Mouse (Mus musculus) thymus, postnatal 36 days (tissue): ENCODE results near the gene Stxbp5l.
"Not testable (repeated sequence)": the region's sequence is repeated elsewhere in the genome, so short reads cannot be mapped to it uniquely, and the experiment has no call there.

Experiments
- DNase-seq, 2 experiments: peaks; one replicate each; pipeline ENCODE4 v3.0.0; 2022; ENCODE audit warnings: mixed read lengths in 2 of 2

Stxbp5l gene

GRCm38 (mm10) chr16:37384821-37385344 lies at the start of gene Stxbp5l:
TSS of gene Stxbp5l (minus strand) at chr16:37384962.
- peak; percentile 8 to 28 for DNase-seq

GRCm38 (mm10) chr16:37433418-37434204 lies 48.8 kb upstream of the Stxbp5l start:
- DNase-seq = no peak

- DNase-seq = no peak
These were observed 40.7 kb upstream of the Stxbp5l start for GRCm38 (mm10) chr16:37425434-37425833.

- DNase-seq = no peak
These were observed 38.1 kb upstream of the Stxbp5l start for GRCm38 (mm10) chr16:37422874-37423273.

- DNase-seq = no peak
These were observed 37.1 kb upstream of the Stxbp5l start for GRCm38 (mm10) chr16:37421851-37422250.

- no peak for DNase-seq
These were observed 35.8 kb upstream of the Stxbp5l start for GRCm38 (mm10) chr16:37420512-37420911.

- DNase-seq = no peak
These were observed 20.8 kb upstream of the Stxbp5l start for GRCm38 (mm10) chr16:37405536-37405935.

- no peak for DNase-seq
These were observed 20.2 kb upstream of the Stxbp5l start for GRCm38 (mm10) chr16:37404922-37405321.

- no peak for DNase-seq
These were observed 5.2 kb upstream of the Stxbp5l start for GRCm38 (mm10) chr16:37389964-37390363.

- DNase-seq = no peak
These were observed 4.6 kb upstream of the Stxbp5l start for GRCm38 (mm10) chr16:37389201-37389905.

GRCm38 (mm10) chr16:37384369-37384768 lies 393 bp downstream of the Stxbp5l start:
- peak; percentile 1 to 6 for DNase-seq

- DNase-seq = no peak
These were observed 1.3 kb downstream of the Stxbp5l start for GRCm38 (mm10) chr16:37383426-37383825.

GRCm38 (mm10) chr16:37372716-37373115 lies 12.0 kb downstream of the Stxbp5l start:
- no peak for DNase-seq

- DNase-seq = no peak
These were observed 17.3 kb downstream of the Stxbp5l start for GRCm38 (mm10) chr16:37367426-37367825.

GRCm38 (mm10) chr16:37363958-37364357 lies 20.8 kb downstream of the Stxbp5l start:
- no peak for DNase-seq

GRCm38 (mm10) chr16:37355621-37356020 lies 29.1 kb downstream of the Stxbp5l start:
- DNase-seq = no peak

GRCm38 (mm10) chr16:37347092-37347491 lies 37.7 kb downstream of the Stxbp5l start:
- no peak for DNase-seq

GRCm38 (mm10) chr16:37344960-37345359 lies 39.8 kb downstream of the Stxbp5l start:
- no peak for DNase-seq

GRCm38 (mm10) chr16:37341446-37341845 lies 43.3 kb downstream of the Stxbp5l start:
- not testable (repeated sequence) for DNase-seq

- no peak for DNase-seq
These were observed 46.6 kb downstream of the Stxbp5l start for GRCm38 (mm10) chr16:37338177-37338576.

GRCm38 (mm10) chr16:37337529-37337928 lies 47.2 kb downstream of the Stxbp5l start:
- DNase-seq = no peak

GRCm38 (mm10) chr16:37304441-37304840 lies 80.3 kb downstream of the Stxbp5l start:
- no peak for DNase-seq

GRCm38 (mm10) chr16:37292593-37292992 lies 92.2 kb downstream of the Stxbp5l start:
- no peak for DNase-seq

- no peak for DNase-seq
These were observed 104.6 kb downstream of the Stxbp5l start for GRCm38 (mm10) chr16:37280206-37280605.
